Mouse (Mus musculus): ENCODE data around the gene Slc6a6.

GRCm38 (mm10) chr6:91703459-91703858 is 19.6 kb downstream of the Slc6a6 start:
- TF ChIP-seq EP300 (IDR thresholded peaks at IDR 0.05; ENCODE audit: low read depth), result no peak
- no peak for TF ChIP-seq CTCF (IDR thresholded peaks at IDR 0.05; ENCODE audit: low read depth)

Data from heart, postnatal 0 days (tissue).